Mouse (Mus musculus): Measurements from ENCODE around the gene Tox4. TPM values are rescaled to one million over a fixed set of nuclear protein-coding genes. Genes with fewer than 3 reads are reported as not detected.
"Not testable (repeated sequence)": the region's sequence is repeated elsewhere in the genome, so short reads cannot be mapped to it uniquely, and the experiment has no call there.

The Tox4 gene
- polyA plus RNA-seq, 1 experiment from 2014 or later, result 44.6 TPM

DNA sequence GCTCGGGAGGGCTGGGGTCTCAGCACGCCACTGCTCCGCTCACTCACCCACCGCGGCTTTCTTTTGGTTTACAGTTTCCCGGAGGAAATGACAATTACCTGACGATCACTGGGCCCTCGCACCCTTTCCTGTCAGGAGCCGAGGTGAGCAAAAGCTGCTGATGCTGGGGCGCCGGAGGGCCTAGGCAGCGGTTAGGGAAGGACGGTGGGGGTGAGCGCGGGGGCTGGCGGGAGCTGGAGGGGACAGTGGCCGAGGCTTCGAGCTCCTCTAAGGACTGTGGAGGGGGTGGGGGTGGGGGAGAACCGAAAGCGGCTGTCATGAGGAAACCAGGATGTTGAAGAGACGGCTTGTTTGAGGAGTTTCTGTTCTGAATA lies 788 bp downstream of the Tox4 start:
- Histone ChIP-seq H3K9me3 (replicated peaks) (no peaks in the 10 kb centered on the region), H3K36me3 (peaks cover 18% of the 10 kb centered on the region; the same call in 1 of the 2 replicates), H3K4me2 (peak overlapping the region; percentile 70), H3K27me3 (no peaks in the 10 kb centered on the region), H3K4me3 (replicated peaks) (peak overlapping the region; percentile 83), H3K4me1 (peaks cover 16% of the 10 kb centered on the region), H3K27ac (peak overlapping the region; percentile 89), H3K9ac (peak overlapping the region; percentile 74)
- peak; percentile 47 for ATAC-seq (replicated peaks; ENCODE audit: low FRiP score)
- WGBS, result 2% methylated on average over 21 of the region's 21 CpGs

DNA sequence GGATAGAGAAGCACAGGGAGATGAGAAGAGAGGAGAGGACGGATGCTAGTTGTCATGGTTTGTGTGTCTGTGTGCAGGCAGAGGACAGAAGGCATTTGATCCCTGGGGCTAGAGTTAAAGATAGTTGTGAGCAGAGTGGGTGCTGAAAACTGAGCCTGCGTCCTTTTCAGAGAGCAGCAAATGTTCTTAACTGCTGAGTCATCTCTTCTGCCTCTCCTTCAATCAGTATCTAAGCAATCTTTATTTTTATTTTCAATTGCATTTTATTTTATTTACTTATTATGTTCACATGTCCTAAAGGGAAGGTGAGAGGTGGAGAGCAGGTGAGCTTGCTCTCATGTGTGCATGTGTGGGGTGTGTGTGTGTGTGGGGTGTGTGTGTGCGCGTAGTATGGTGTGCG lies 4.7 kb downstream of the Tox4 start:
- ATAC-seq (replicated peaks; ENCODE audit: low FRiP score), result no peak
- Histone ChIP-seq H3K9ac (no peak overlapping the region), H3K4me3 (replicated peaks) (no peak overlapping the region), H3K9me3 (replicated peaks) (no peaks in the 10 kb centered on the region), H3K27ac (no peak overlapping the region), H3K4me2 (no peak overlapping the region), H3K4me1 (peaks cover 8% of the 10 kb centered on the region), H3K36me3 (peaks cover 45% of the 10 kb centered on the region), H3K27me3 (no peaks in the 10 kb centered on the region)
- WGBS, result 97% methylated on average over 5 of the region's 5 CpGs

DNA sequence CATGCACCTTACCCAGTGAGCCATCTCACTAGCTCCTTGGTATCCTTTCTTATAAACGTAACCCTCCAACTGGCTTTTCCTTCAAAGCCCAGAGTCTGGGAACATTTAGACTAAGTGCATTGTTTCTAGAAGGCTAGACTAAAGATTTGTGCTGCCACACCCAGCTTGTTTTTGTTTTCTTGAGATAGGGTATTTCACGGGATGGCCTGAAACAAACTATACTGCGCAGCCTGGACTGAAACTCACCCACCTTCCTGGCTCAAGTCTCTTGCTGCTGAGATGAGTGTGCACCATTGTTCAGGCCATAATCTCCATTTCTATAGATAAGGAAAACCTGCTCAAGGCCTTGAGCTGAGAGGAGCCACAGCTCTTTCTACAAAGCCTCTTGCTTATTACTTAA lies 5.2 kb downstream of the Tox4 start:
- no peak overlapping the region for H3K4me2 ChIP-seq
- H3K4me1 ChIP-seq, result peaks cover 8% of the 10 kb centered on the region
- ATAC-seq (replicated peaks; ENCODE audit: low FRiP score), result no peak
- H3K27ac ChIP-seq, result no peak overlapping the region
- peaks cover 49% of the 10 kb centered on the region for H3K36me3 ChIP-seq
- H3K4me3 ChIP-seq (replicated peaks), result no peak overlapping the region
- 91% methylated on average over 3 of the region's 3 CpGs for WGBS
- H3K9ac ChIP-seq, result no peak overlapping the region
- H3K9me3 ChIP-seq (replicated peaks), result no peaks in the 10 kb centered on the region
- H3K27me3 ChIP-seq, result no peaks in the 10 kb centered on the region

DNA sequence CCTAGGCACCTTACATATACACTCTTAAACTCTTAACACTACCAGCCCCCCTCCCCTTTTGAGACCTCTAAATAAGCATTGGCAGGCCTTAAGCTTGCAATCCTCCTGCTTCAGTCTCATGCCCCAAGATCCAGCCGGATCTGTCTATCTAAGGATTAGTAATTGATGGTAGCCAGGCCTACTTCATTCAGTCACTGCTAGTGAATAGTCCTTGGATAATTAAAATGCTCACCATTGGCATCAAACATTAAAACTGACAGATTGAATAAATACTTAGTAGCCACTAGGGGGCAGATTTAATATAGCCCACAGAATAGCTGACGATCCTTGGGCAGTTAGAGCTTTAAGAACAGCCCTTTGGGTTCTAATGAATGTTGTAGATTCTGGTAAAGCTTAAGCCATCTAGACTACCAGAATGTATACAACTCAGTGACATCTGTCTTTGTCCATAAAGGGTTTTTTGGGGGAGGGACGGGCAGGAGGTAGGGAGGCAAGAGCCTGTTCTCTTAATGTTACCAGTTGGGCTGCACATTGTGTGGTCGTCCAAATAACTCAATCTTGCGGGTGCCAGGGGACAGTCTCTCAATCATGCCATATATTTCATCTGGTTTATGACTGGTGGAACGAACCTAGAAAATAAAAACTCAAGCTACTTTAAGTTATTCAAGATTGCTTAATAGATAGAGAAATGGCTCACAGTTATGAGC lies 16.8 kb downstream of the Tox4 start:
- no peak overlapping the region for H3K9ac ChIP-seq
- 67% methylated on average over 6 of the region's 6 CpGs for WGBS
- no peak overlapping the region for H3K4me3 ChIP-seq (replicated peaks)
- no peak overlapping the region for H3K27ac ChIP-seq
- no peaks in the 10 kb centered on the region for H3K4me1 ChIP-seq
- H3K9me3 ChIP-seq (replicated peaks), result no peaks in the 10 kb centered on the region
- ATAC-seq (replicated peaks; ENCODE audit: low FRiP score), result peak; percentile 37
- H3K27me3 ChIP-seq, result no peaks in the 10 kb centered on the region
- H3K4me2 ChIP-seq, result no peak overlapping the region
- peaks cover 92% of the 10 kb centered on the region for H3K36me3 ChIP-seq

DNA sequence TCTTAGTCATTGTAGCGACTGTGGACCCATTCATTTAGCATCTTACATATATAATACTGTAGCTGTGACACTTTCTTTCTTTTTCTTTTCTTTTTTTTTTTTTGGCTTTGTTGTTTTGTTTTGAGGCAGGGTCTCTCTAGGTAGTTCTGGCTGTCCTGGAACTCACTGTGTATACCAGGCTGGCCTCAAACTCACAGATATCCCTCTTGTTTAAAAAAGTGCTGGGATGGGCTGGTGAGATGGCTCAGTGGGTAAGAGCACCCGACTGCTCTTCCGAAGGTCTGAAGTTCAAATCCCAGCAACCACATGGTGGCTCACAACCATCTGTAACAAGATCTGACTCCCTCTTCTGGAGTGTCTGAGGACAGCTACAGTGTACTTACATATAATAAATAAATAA lies 24.6 kb downstream of the Tox4 start:
- not testable (repeated sequence) for H3K4me3 ChIP-seq (replicated peaks); H3K27ac ChIP-seq; H3K9ac ChIP-seq; ATAC-seq (replicated peaks; ENCODE audit: low FRiP score); H3K4me2 ChIP-seq; H3K27me3 ChIP-seq; H3K4me1 ChIP-seq; H3K9me3 ChIP-seq (replicated peaks)
- 89% methylated on average over 3 of the region's 3 CpGs for WGBS
- H3K36me3 ChIP-seq, result peaks cover 22% of the 10 kb centered on the region

DNA sequence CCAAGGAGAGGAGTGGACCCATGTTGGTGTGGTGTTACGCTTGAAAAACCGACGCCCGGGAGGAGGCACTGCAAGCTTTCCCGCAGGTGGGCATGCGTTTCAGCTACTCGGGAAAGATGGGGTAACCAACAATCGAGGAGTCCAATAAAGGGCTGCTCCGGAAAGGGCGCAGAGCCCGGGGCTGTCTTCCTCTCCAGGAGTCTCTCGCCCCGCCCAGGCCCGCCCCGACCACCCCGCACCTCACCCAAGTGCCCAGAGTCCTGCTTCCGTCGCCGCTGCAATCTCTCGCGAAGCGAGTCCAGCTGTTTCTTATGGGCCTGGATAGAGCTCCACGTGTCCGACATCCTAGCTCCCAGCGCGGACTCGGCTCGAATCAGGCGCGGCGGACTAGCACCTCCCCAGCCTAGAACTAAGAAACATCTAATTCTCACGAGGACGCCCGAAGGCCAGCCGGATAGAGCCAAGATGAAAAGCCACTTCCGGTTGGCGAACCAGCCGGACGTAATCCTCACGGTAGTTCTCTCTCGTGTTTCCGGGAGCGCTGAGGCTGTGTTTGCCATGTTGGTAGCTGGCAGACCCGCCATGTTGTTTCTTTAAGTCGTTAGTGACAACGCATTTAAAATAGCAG lies 25.8 kb downstream of the Tox4 start, which contains the start of gene Mettl3:
Gene Mettl3, minus strand, starts transcription at position 485 of the 628 bp plus-strand sequence.
- under 1% methylated on average over 46 of the region's 46 CpGs for WGBS
- peak; percentile 96 for ATAC-seq (replicated peaks; ENCODE audit: low FRiP score)
- no peaks in the 10 kb centered on the region for H3K27me3 ChIP-seq
- peak within 1 kb of the TSS; percentile 57 for H3K9ac ChIP-seq
- peaks cover 7% of the 10 kb centered on the region; the same call in 1 of the 2 replicates for H3K4me1 ChIP-seq
- peaks cover 19% of the 10 kb centered on the region for H3K36me3 ChIP-seq
- H3K27ac ChIP-seq, result peak within 1 kb of the TSS; percentile 98
- H3K4me3 ChIP-seq (replicated peaks), result peak within 1 kb of the TSS; percentile 65
- H3K4me2 ChIP-seq, result peak within 1 kb of the TSS; percentile 57
- no peaks in the 10 kb centered on the region for H3K9me3 ChIP-seq (replicated peaks)

DNA sequence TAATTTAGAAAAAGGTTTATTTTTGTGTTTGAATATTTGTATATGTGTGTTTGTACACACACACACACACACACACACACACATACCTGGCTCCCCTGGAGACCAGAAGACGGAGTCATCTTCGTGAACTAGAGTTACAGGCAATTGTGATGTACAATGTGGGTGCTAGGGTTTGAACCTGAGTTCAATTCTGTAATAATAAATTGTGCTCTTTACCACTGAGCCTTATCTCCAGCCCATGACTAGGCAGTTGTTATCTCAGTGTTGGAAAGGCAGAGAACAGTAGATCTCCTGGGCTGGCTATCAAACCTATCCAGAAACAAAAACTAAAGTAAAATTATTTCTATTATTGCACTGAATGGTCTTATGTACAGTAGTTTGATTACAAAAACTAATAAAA lies 27.2 kb downstream of the Tox4 start:
- Histone ChIP-seq H3K9me3 (replicated peaks) (no peaks in the 10 kb centered on the region), H3K36me3 (peaks cover 22% of the 10 kb centered on the region), H3K4me3 (replicated peaks) (no peak overlapping the region), H3K27ac (no peak overlapping the region), H3K9ac (no peak overlapping the region), H3K4me1 (peaks cover 7% of the 10 kb centered on the region; the same call in 1 of the 2 replicates), H3K27me3 (no peaks in the 10 kb centered on the region), H3K4me2 (no peak overlapping the region)
- ATAC-seq (replicated peaks; ENCODE audit: low FRiP score), result no peak
- WGBS, result 95% methylated on average over 2 of the region's 2 CpGs

DNA sequence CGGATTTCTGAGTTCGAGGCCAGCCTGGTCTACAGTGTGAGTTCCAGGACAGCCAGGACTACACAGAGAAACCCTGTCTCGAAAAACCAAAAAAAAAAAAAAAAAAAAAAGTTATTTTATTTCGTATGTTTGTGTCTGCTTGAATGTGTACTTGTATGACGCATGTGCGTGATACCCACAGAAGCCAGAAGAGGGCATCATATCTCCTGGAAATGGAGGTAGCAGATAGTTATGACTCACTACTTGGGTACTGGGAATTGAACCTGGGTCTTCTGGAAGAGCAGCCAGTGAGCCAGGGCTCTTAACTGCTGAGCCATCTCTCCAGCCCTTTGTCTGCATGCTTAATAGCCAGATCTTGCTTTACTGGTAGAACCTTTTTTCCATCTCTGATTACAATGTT lies 31.4 kb downstream of the Tox4 start:
- not testable (repeated sequence) for H3K9me3 ChIP-seq (replicated peaks); H3K27me3 ChIP-seq; H3K9ac ChIP-seq; H3K4me3 ChIP-seq (replicated peaks); H3K4me2 ChIP-seq; ATAC-seq (replicated peaks; ENCODE audit: low FRiP score); H3K27ac ChIP-seq
- 95% methylated on average over 5 of the region's 6 CpGs for WGBS
- Histone ChIP-seq H3K4me1 (peaks cover 45% of the 10 kb centered on the region), H3K36me3 (peaks cover 58% of the 10 kb centered on the region)

DNA sequence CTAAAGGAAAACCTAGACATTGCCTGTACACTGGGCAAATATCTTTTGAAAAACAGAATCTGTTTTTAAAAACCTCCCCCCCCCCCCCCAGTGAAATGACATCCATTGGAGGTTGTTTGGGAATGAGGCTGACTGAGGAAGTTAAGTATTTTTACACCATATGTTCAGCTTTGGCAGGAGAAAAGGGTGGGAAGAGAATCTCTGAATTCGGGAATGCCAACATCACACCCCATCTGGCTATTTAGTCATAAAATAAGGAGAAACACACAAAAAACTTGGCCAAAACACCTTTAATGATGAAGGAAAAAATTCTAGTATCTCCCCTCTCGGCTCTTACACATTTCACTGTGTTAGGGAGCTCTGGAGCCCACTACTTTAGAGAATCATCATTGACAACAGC lies 32.0 kb downstream of the Tox4 start:
- Histone ChIP-seq H3K4me2 (no peak overlapping the region), H3K9me3 (replicated peaks) (peaks cover 3% of the 10 kb centered on the region; the same call in 1 of the 2 replicates), H3K27me3 (no peaks in the 10 kb centered on the region), H3K4me3 (replicated peaks) (no peak overlapping the region), H3K36me3 (peaks cover 58% of the 10 kb centered on the region), H3K9ac (no peak overlapping the region), H3K4me1 (peaks cover 46% of the 10 kb centered on the region), H3K27ac (no peak overlapping the region)
- 93% methylated on average over 2 of the region's 2 CpGs for WGBS
- no peak for ATAC-seq (replicated peaks; ENCODE audit: low FRiP score)

DNA sequence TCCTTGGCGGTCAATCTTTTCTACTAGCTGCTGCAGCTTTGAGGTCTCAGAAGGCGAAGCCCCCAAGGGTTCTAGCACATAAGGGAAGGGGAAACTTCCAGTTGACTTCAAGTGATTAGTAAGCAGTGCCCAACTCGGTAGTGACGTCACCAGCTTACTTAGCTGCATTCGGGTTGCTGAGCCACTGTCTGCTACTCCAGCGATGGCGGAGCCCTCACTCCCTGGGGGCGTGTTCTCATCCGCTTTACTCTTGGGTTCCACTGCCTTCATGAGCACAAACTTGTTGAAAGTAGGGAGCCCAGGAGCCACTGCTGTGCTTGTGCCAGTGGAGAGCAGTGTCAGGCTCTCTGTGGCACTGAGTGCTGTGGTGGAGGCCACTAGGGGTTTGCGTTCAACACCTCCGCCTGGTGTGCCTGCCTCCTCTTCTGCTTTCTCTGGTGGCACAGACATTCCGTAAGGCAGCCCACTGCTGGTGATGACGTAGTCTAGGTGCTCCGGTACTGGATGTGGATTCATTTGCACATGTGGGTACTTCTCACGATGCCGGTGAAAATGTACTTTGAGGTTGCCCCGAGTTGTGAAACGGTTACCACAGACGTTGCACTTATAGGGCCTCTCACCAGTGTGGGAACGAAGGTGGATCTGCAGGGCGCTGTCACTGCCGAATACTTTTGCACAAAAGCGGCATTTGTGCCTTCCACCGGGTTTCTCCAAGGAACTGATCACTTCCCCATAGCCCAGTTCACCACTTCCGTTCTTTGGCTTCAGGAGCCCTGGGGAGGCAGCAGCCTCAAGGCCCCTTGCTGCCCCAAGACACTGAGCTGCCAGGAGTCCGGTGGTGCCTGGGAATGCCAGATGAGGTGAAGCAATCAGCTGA lies 35.2 kb downstream of the Tox4 start:
- Histone ChIP-seq H3K4me2 (peak overlapping the region; percentile 72), H3K4me1 (peaks cover 53% of the 10 kb centered on the region), H3K9ac (peak overlapping the region; percentile 69; the same call in 1 of the 2 replicates), H3K9me3 (replicated peaks) (peaks cover 3% of the 10 kb centered on the region; the same call in 1 of the 2 replicates), H3K4me3 (replicated peaks) (peak overlapping the region; percentile 72), H3K27ac (peak overlapping the region; percentile 96), H3K36me3 (peaks cover 54% of the 10 kb centered on the region), H3K27me3 (no peaks in the 10 kb centered on the region)
- 85% methylated on average over 26 of the region's 26 CpGs for WGBS
- ATAC-seq (replicated peaks; ENCODE audit: low FRiP score), result no peak

DNA sequence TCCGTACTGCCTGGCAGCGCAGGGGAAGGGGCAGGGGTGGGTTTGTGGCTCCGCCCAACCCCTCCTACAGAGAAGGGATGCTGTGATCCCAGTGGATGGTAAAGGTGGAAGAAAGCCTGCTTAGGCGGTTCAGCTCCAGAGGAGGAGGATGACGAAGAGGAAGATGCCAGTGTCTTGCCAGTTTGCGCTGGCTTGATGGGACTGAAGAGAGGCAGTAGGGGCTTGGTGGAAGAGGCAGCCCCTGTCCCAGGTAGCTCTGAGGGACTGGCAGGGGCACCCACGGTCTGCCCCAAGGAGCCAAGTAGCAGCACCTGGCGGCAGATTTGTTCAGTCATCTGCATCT lies 35.8 kb downstream of the Tox4 start:
- Histone ChIP-seq H3K9ac (peak overlapping the region; percentile 69), H3K4me1 (peaks cover 53% of the 10 kb centered on the region), H3K36me3 (peaks cover 48% of the 10 kb centered on the region), H3K4me3 (replicated peaks) (peak overlapping the region; percentile 72), H3K27ac (peak overlapping the region; percentile 96), H3K27me3 (no peaks in the 10 kb centered on the region), H3K4me2 (peak overlapping the region; percentile 72), H3K9me3 (replicated peaks) (peaks cover 3% of the 10 kb centered on the region; the same call in 1 of the 2 replicates)
- 43% methylated on average over 8 of the region's 8 CpGs for WGBS
- 0 out of 2 replicates have a peak, but pooled peaks have one; percentile 2 for ATAC-seq (replicated peaks; ENCODE audit: low FRiP score)

All from kidney, embryonic 15.5 days (tissue).